9 mouse cellular contexts compared by ENCODE assay signal in genomic region chr12:71073113-71073730, GRCm38 (mm10). TPM values are rescaled to one million over a fixed set of nuclear protein-coding genes. Genes with fewer than 3 reads are reported as not detected.
DNase-seq lines count a peak whose midpoint lies in the region; ATAC-seq and TF ChIP-seq lines count a peak whose summit lies in the region.
"Had no signal": no experiment of that assay in that cellular context is flagged by ENCODE, and none has a peak within 500 bp of the region (broad histone marks: within the 10 kb centered on the region; RNA-seq: fewer than 3 reads in every experiment).

No protein-coding gene starts in this region.

- no peaks in the 10 kb centered on the region for H3K9me3 ChIP-seq in E14TG2a.4 (ENCODE audit: low read length)
- no peaks in the 10 kb centered on the region for H3K9me3 ChIP-seq in hindbrain, embryonic 16.5 days (ENCODE audit: control insufficient read depth, low read length)

- ATAC-seq in hindbrain, embryonic 16.5 days = peak; percentile 79; the same call in 1 of the 2 replicates

- no peaks in the 10 kb centered on the region for H3K27me3 ChIP-seq in E14TG2a.4 (ENCODE audit: insufficient read depth, low read length)
- no peaks in the 10 kb centered on the region for H3K27me3 ChIP-seq in hindbrain, embryonic 16.5 days (replicated peaks; ENCODE audit: control insufficient read depth, insufficient read depth, low read length)

- peak; percentile 25 to 43 for DNase-seq in heart, postnatal 10 days
- DNase-seq in heart, adult 9 months (ENCODE audit: low spot score in 2 of 2) = no peak
- peak; percentile 19 for DNase-seq in c-Kit-positive CD71-positive TER-119-negative erythroid progenitor cells, embryonic 14.5 days (ENCODE audit: low read depth)
- peak; percentile 51 to 66 for DNase-seq in layer of hippocampus, postnatal 14 days (ENCODE audit: low spot score in 2 of 2)
- DNase-seq in retina, embryonic 14.5 days (ENCODE audit: low spot score) = peak; percentile 56
- no peak for DNase-seq in urinary bladder, adult 2 months (ENCODE audit: low spot score)

- WGBS in hindbrain, embryonic 16.5 days = 60% methylated on average over 12 of the region's 12 CpGs

- peaks cover 3% of the 10 kb centered on the region; the same call in 1 of the 2 replicates for H3K4me1 ChIP-seq in E14TG2a.4 (replicated peaks; ENCODE audit: low read depth, low read length)
- no peaks in the 10 kb centered on the region for H3K4me1 ChIP-seq in hindbrain, embryonic 16.5 days (ENCODE audit: control insufficient read depth, insufficient read depth, low read depth, low read length)

- H3K9ac ChIP-seq in hindbrain, embryonic 16.5 days (ENCODE audit: low read depth, low read length) = no peak overlapping the region

- H3K27ac ChIP-seq in hindbrain, embryonic 16.5 days (ENCODE audit: low read depth, low read length) = no peak overlapping the region

- peak; percentile 49 for TF ChIP-seq CTCF in E14TG2a.4 (conservative IDR thresholded peaks at IDR 0.05; ENCODE audit: low read length)

- intact Hi-C loops in heart, postnatal 10 days (cut with DNase I) = loop anchor here (5.0 kb wide), 1 partner anchor 101 kb away; the partner anchor contains the start of gene Psma3

- H3K4me3 ChIP-seq in E14TG2a.4 (replicated peaks; ENCODE audit: low read length) = no peak overlapping the region
- no peak overlapping the region for H3K4me3 ChIP-seq in hindbrain, embryonic 16.5 days (ENCODE audit: low read length)

- H3K36me3 ChIP-seq in E14TG2a.4 (ENCODE audit: insufficient read depth, low read length) = peaks cover 78% of the 10 kb centered on the region
- peaks cover 55% of the 10 kb centered on the region for H3K36me3 ChIP-seq in hindbrain, embryonic 16.5 days (ENCODE audit: control insufficient read depth, insufficient read depth, low read length)

- no peak overlapping the region for H3K4me2 ChIP-seq in hindbrain, embryonic 16.5 days (ENCODE audit: low read length)

RNA-seq across cellular contexts. Expression of gene Tomm20l, which starts 38.0 kb away (rescaled TPM):
- total RNA-seq in heart, postnatal 10 days (2021) = 1 to 10 TPM in 1 of 2 experiments, under 1 TPM in 1; 0.50 to 1.8 TPM
- not detected in 2 replicates for polyA plus RNA-seq in hindbrain, embryonic 16.5 days (2015; fragmentation: Nextera tagmentation; extraction: Ambion mirVana)
- total RNA-seq in layer of hippocampus, postnatal 14 days (2021) = not detected
- not detected in 2 replicates for polyA plus RNA-seq in urinary bladder, adult 2 months (2012; rRNA removed)
- polyA plus RNA-seq: frontal cortex, adult 2 months had no signal

RNA-seq across cellular contexts. Expression of gene Arid4a, which starts 57.4 kb away (rescaled TPM):
- total RNA-seq in heart, postnatal 10 days (2021) = 10 to 100 TPM; 14.0 to 15.5 TPM
- 41.4 and 41.7 TPM in 2 replicates for polyA plus RNA-seq in hindbrain, embryonic 16.5 days (2015; fragmentation: Nextera tagmentation; extraction: Ambion mirVana)
- 10 to 100 TPM; 32.6 to 35.8 TPM for total RNA-seq in layer of hippocampus, postnatal 14 days (2021)
- 12.9 and 17.4 TPM in 2 replicates for polyA plus RNA-seq in urinary bladder, adult 2 months (2012; rRNA removed)

Comparison
In these comparisons a context has a peak if more than half of its experiments do, and no peak if none do; other contexts are left out.
1. DNase-seq: peak in heart, postnatal 10 days (2 of 2), c-Kit-positive CD71-positive TER-119-negative erythroid progenitor cells, embryonic 14.5 days (single experiment), layer of hippocampus, postnatal 14 days (2 of 2) and retina, embryonic 14.5 days (single experiment); none in heart, adult 9 months (0 of 2) and urinary bladder, adult 2 months (single experiment).